Mouse (Mus musculus): Measurements from ENCODE around the gene Tgfbr3. TPM values are rescaled to one million over a fixed set of nuclear protein-coding genes. Genes with fewer than 3 reads are reported as not detected.

Gene Tgfbr3
- polyA plus RNA-seq, 2 experiments: 20.7 to 29.0 TPM

- ATAC-seq (ENCODE audit: low FRiP score, low read depth) (no peak), DNase-seq (ENCODE audit: low spot score) (no peak)
- no peak for TF ChIP-seq POLR2A (IDR thresholded peaks at IDR 0.05; ENCODE audit: borderline replicate concordance, extremely low read depth, insufficient read depth, insufficient read length)
- H3K4me2 ChIP-seq (replicated peaks; ENCODE audit: low read depth, low read length, severe bottlenecking): no peak overlapping the region
- H3K36me3 ChIP-seq (ENCODE audit: control insufficient read depth, insufficient read depth, low read length): peaks cover 17% of the 10 kb centered on the region
- 72% methylated on average over 4 of the region's 4 CpGs for WGBS
- H3K27me3 ChIP-seq (ENCODE audit: control insufficient read depth, insufficient read depth, low read length): no peaks in the 10 kb centered on the region
- H3K4me3 ChIP-seq (replicated peaks; ENCODE audit: low read length): no peak overlapping the region
- no peak overlapping the region for H3K27ac ChIP-seq (replicated peaks; ENCODE audit: low read depth, low read length)
- H3K9ac ChIP-seq (ENCODE audit: low read depth, low read length, severe bottlenecking): no peak overlapping the region
- H3K4me1 ChIP-seq (ENCODE audit: control insufficient read depth, insufficient read depth, low read length): peaks cover 48% of the 10 kb centered on the region
- H3K9me3 ChIP-seq (ENCODE audit: control insufficient read depth, low read length): no peaks in the 10 kb centered on the region
Observed at GRCm38 (mm10) chr5:107152989-107153388, 136.4 kb downstream of the Tgfbr3 start.

- no peaks in the 10 kb centered on the region for H3K27me3 ChIP-seq (ENCODE audit: control insufficient read depth, insufficient read depth, low read length)
- no peak overlapping the region; the same call in 1 of the 2 replicates for H3K4me2 ChIP-seq (replicated peaks; ENCODE audit: low read depth, low read length, severe bottlenecking)
- no peaks in the 10 kb centered on the region for H3K9me3 ChIP-seq (ENCODE audit: control insufficient read depth, low read length)
- H3K36me3 ChIP-seq (ENCODE audit: control insufficient read depth, insufficient read depth, low read length): peaks cover 17% of the 10 kb centered on the region
- ATAC-seq (ENCODE audit: low FRiP score, low read depth) (peak; percentile 83), DNase-seq (ENCODE audit: low spot score) (peak; percentile 82)
- no peak overlapping the region for H3K4me3 ChIP-seq (replicated peaks; ENCODE audit: low read length)
- H3K27ac ChIP-seq (replicated peaks; ENCODE audit: low read depth, low read length): peak overlapping the region; percentile 79
- 16% methylated on average over 3 of the region's 3 CpGs for WGBS
- H3K4me1 ChIP-seq (ENCODE audit: control insufficient read depth, insufficient read depth, low read length): peaks cover 38% of the 10 kb centered on the region
- no peak for TF ChIP-seq POLR2A (IDR thresholded peaks at IDR 0.05; ENCODE audit: borderline replicate concordance, extremely low read depth, insufficient read depth, insufficient read length)
- H3K9ac ChIP-seq (ENCODE audit: low read depth, low read length, severe bottlenecking): 0 out of 2 replicates have a peak overlapping the region, but pooled peaks have one; percentile 9
Observed at GRCm38 (mm10) chr5:107151320-107151719, 138.1 kb downstream of the Tgfbr3 start.

- peak; percentile 40; the same call in 1 of the 2 replicates for ATAC-seq (ENCODE audit: low FRiP score, low read depth)
- Histone ChIP-seq H3K4me3 (replicated peaks; ENCODE audit: low read length) (no peak overlapping the region), H3K9me3 (ENCODE audit: control insufficient read depth, low read length) (no peaks in the 10 kb centered on the region), H3K27ac (replicated peaks; ENCODE audit: low read depth, low read length) (peak overlapping the region; percentile 79), H3K36me3 (ENCODE audit: control insufficient read depth, insufficient read depth, low read length) (peaks cover 17% of the 10 kb centered on the region), H3K9ac (ENCODE audit: low read depth, low read length, severe bottlenecking) (0 out of 2 replicates have a peak overlapping the region, but pooled peaks have one; percentile 9), H3K4me1 (ENCODE audit: control insufficient read depth, insufficient read depth, low read length) (peaks cover 35% of the 10 kb centered on the region), H3K4me2 (replicated peaks; ENCODE audit: low read depth, low read length, severe bottlenecking) (no peak overlapping the region; the same call in 1 of the 2 replicates), H3K27me3 (ENCODE audit: control insufficient read depth, insufficient read depth, low read length) (no peaks in the 10 kb centered on the region)
- 33% methylated on average over 9 of the region's 9 CpGs for WGBS
- TF ChIP-seq POLR2A (IDR thresholded peaks at IDR 0.05; ENCODE audit: borderline replicate concordance, extremely low read depth, insufficient read depth, insufficient read length): no peak
- peak; percentile 45 for DNase-seq (ENCODE audit: low spot score)
Observed at GRCm38 (mm10) chr5:107150555-107151312, 138.7 kb downstream of the Tgfbr3 start.

GRCm38 (mm10) chr5:107147951-107148766 is 141.3 kb downstream of the Tgfbr3 start:
- H3K36me3 ChIP-seq (ENCODE audit: control insufficient read depth, insufficient read depth, low read length): peaks cover 12% of the 10 kb centered on the region; the same call in 1 of the 2 replicates
- WGBS: 28% methylated on average over 13 of the region's 13 CpGs
- no peak overlapping the region for H3K4me2 ChIP-seq (replicated peaks; ENCODE audit: low read depth, low read length, severe bottlenecking)
- H3K9ac ChIP-seq (ENCODE audit: low read depth, low read length, severe bottlenecking): no peak overlapping the region
- ATAC-seq (ENCODE audit: low FRiP score, low read depth): peak; percentile 19; the same call in 1 of the 2 replicates
- no peaks in the 10 kb centered on the region for H3K9me3 ChIP-seq (ENCODE audit: control insufficient read depth, low read length)
- no peaks in the 10 kb centered on the region for H3K27me3 ChIP-seq (ENCODE audit: control insufficient read depth, insufficient read depth, low read length)
- no peak overlapping the region for H3K27ac ChIP-seq (replicated peaks; ENCODE audit: low read depth, low read length)
- H3K4me3 ChIP-seq (replicated peaks; ENCODE audit: low read length): no peak overlapping the region
- H3K4me1 ChIP-seq (ENCODE audit: control insufficient read depth, insufficient read depth, low read length): peaks cover 35% of the 10 kb centered on the region
- TF ChIP-seq POLR2A (IDR thresholded peaks at IDR 0.05; ENCODE audit: borderline replicate concordance, extremely low read depth, insufficient read depth, insufficient read length): no peak
- DNase-seq (ENCODE audit: low spot score): peak; percentile 76

- Histone ChIP-seq H3K27me3 (ENCODE audit: control insufficient read depth, insufficient read depth, low read length) (no peaks in the 10 kb centered on the region), H3K4me1 (ENCODE audit: control insufficient read depth, insufficient read depth, low read length) (peaks cover 34% of the 10 kb centered on the region), H3K9me3 (ENCODE audit: control insufficient read depth, low read length) (no peaks in the 10 kb centered on the region), H3K4me3 (replicated peaks; ENCODE audit: low read length) (no peak overlapping the region), H3K4me2 (replicated peaks; ENCODE audit: low read depth, low read length, severe bottlenecking) (no peak overlapping the region), H3K9ac (ENCODE audit: low read depth, low read length, severe bottlenecking) (no peak overlapping the region), H3K27ac (replicated peaks; ENCODE audit: low read depth, low read length) (no peak overlapping the region), H3K36me3 (ENCODE audit: control insufficient read depth, insufficient read depth, low read length) (peaks cover 7% of the 10 kb centered on the region; the same call in 1 of the 2 replicates)
- no peak for TF ChIP-seq POLR2A (IDR thresholded peaks at IDR 0.05; ENCODE audit: borderline replicate concordance, extremely low read depth, insufficient read depth, insufficient read length)
- ATAC-seq (ENCODE audit: low FRiP score, low read depth) (no peak), DNase-seq (ENCODE audit: low spot score) (no peak)
Observed at GRCm38 (mm10) chr5:107147413-107147812, 142.0 kb downstream of the Tgfbr3 start.
